Comparison of ENCODE assay signal across 28 mouse cellular contexts in genomic region chr4:139638356-139638755, GRCm38 (mm10). TPM values are rescaled to one million over a fixed set of nuclear protein-coding genes. Genes with fewer than 3 reads are reported as not detected.
DNase-seq lines count a peak whose midpoint lies in the region; ATAC-seq and TF ChIP-seq lines count a peak whose summit lies in the region.
"Had no signal": no experiment of that assay in that cellular context is flagged by ENCODE, and none has a peak within 500 bp of the region (broad histone marks: within the 10 kb centered on the region; RNA-seq: fewer than 3 reads in every experiment).

No protein-coding gene starts in this region.

- no peaks in the 10 kb centered on the region for H3K27me3 ChIP-seq in G1E (ENCODE audit: insufficient read depth, low read length)
- H3K27me3 ChIP-seq: CH12.LX had no signal

- peak; percentile 8 for DNase-seq in cerebellum, adult 11-12 months
- DNase-seq in cerebellum, postnatal 25 days = no peak
- DNase-seq in heart, adult 11 months = peak; percentile 91
- no peak for DNase-seq in heart, adult 18-20 months
- no peak for DNase-seq in G1E (ENCODE audit: low spot score)
- DNase-seq: adrenal gland, adult 2 months; adrenal gland, postnatal 10 days; adrenal gland, postnatal 25 days; B cell, adult 2 months; cerebellum, adult 11 months; cerebellum, adult 2 months; cerebellum, adult 9-11 months; cerebellum, postnatal 36 days; embryo, embryonic 11 days had no signal

- ATAC-seq in G1E (ENCODE audit: extremely low read depth, insufficient number of reproducible peaks, low FRiP score, poor library complexity, severe bottlenecking) = no peak
- ATAC-seq: CD4-positive, CD25-positive, alpha-beta regulatory T cell, adult 4 months; forebrain, embryonic 14.5 days; forebrain, embryonic 16.5 days had no signal

- H3K36me3 ChIP-seq in G1E (replicated peaks) = peaks cover 80% of the 10 kb centered on the region

- no peaks in the 10 kb centered on the region for H3K9me3 ChIP-seq in G1E (replicated peaks)
- H3K9me3 ChIP-seq: embryonic facial prominence, embryonic 13.5 days; embryonic facial prominence, embryonic 15.5 days; forebrain, embryonic 10.5 days; forebrain, embryonic 12.5 days had no signal

- no peak for TF ChIP-seq CTCF in G1E (IDR thresholded peaks at IDR 0.05; ENCODE audit: low read depth, low read length)

- H3K4me1 ChIP-seq in G1E (ENCODE audit: insufficient read depth, low read depth, low read length) = peaks cover 75% of the 10 kb centered on the region

- peak overlapping the region; percentile 73 for H3K4me3 ChIP-seq in G1E (ENCODE audit: low read depth, low read length)
- H3K4me3 ChIP-seq: embryonic facial prominence, embryonic 13.5 days; embryonic facial prominence, embryonic 15.5 days; erythroblast, embryonic 14.5 days; forebrain, embryonic 10.5 days; forebrain, embryonic 12.5 days had no signal

RNA-seq across cellular contexts. Expression of gene Tas1r2, which starts 15.0 kb away (rescaled TPM):
- not detected for total RNA-seq in heart, adult 18-20 months (2021)
- total RNA-seq in G1E (2014; fragmentation: Nextera tagmentation) (not detected in 2 replicates), G1E (2017) (0.12 TPM in 1 of 2 replicates, not detected in the other)
- not detected in 2 replicates for polyA plus RNA-seq in G1E (2012)
- total RNA-seq: adrenal gland, adult 2 months; adrenal gland, postnatal 10 days; adrenal gland, postnatal 25 days; adrenal gland, postnatal 4 days; CH12.LX; common myeloid progenitor, adult 5-6 weeks; MEL had no signal
- polyA plus RNA-seq: CD4-positive, CD25-positive, alpha-beta regulatory T cell, adult 4 months; cerebellum, adult 2 months; embryonic facial prominence, embryonic 11.5 days; embryonic facial prominence, embryonic 13.5 days; erythroblast, embryonic 14.5 days; forebrain, embryonic 10.5 days; forebrain, embryonic 12.5 days; forebrain, embryonic 14.5 days; forebrain, embryonic 16.5 days had no signal

RNA-seq across cellular contexts. Expression of gene Aldh4a1, which starts 15.7 kb away (rescaled TPM):
- total RNA-seq in heart, adult 18-20 months (2021) = 10 to 100 TPM; 84.7 to 90.8 TPM
- total RNA-seq in G1E (2014; fragmentation: Nextera tagmentation) = 17.7 and 22.3 TPM in 2 replicates
- total RNA-seq in G1E (2017) = 13.3 and 16.0 TPM in 2 replicates
- 44.1 and 54.5 TPM in 2 replicates for polyA plus RNA-seq in G1E (2012)

RNA-seq across cellular contexts. Expression of gene Gm21969, which starts 35.4 kb away (rescaled TPM):
- not detected for total RNA-seq in heart, adult 18-20 months (2021)
- total RNA-seq in G1E (2014; fragmentation: Nextera tagmentation) (not detected in 2 replicates), G1E (2017) (not detected in 2 replicates)
- polyA plus RNA-seq in G1E (2012) = 0.02 and 0.04 TPM in 2 replicates
- total RNA-seq: adrenal gland, postnatal 10 days; adrenal gland, postnatal 25 days; adrenal gland, postnatal 4 days; CH12.LX; common myeloid progenitor, adult 5-6 weeks; MEL had no signal
- polyA plus RNA-seq: brain, embryonic 14.5 days; CD4-positive, CD25-positive, alpha-beta regulatory T cell, adult 4 months; embryonic facial prominence, embryonic 11.5 days; embryonic facial prominence, embryonic 13.5 days; embryonic facial prominence, embryonic 15.5 days; forebrain, embryonic 10.5 days; forebrain, embryonic 12.5 days; forebrain, embryonic 14.5 days; forebrain, embryonic 16.5 days had no signal

Comparison
In these comparisons a context has a peak if more than half of its experiments do, and no peak if none do; other contexts are left out.
1. DNase-seq: peak in cerebellum, adult 11-12 months (single experiment) and heart, adult 11 months (single experiment); none in cerebellum, postnatal 25 days (0 of 2), heart, adult 18-20 months (0 of 2) and G1E (single experiment).